Mouse (Mus musculus): ENCODE measurements around the gene Il17c. TPM values are rescaled to one million over a fixed set of nuclear protein-coding genes. Genes with fewer than 3 reads are reported as not detected.
A peak's percentile ranks its signal among the peaks of the same experiment; 100 is the strongest.

The Il17c gene
- polyA plus RNA-seq, 1 experiment from 2014 or later, result 0.21 TPM

GRCm38 (mm10) chr8:122433269-122433905 is 11.6 kb downstream of the Il17c start:
- DNase-seq (ENCODE audit: extremely low spot score, low spot score), result no peak
- peaks cover 34% of the 10 kb centered on the region for H3K4me1 ChIP-seq
- WGBS, result 68% methylated on average over 11 of the region's 11 CpGs
- peaks cover 4% of the 10 kb centered on the region for H3K9me3 ChIP-seq
- peaks cover 14% of the 10 kb centered on the region; the same call in 1 of the 2 replicates for H3K27me3 ChIP-seq (ENCODE audit: poor library complexity, severe bottlenecking)
- peak overlapping the region; percentile 84 for H3K27ac ChIP-seq
- H3K4me3 ChIP-seq, result peak overlapping the region; percentile 63; the same call in 1 of the 2 replicates
- peaks cover 53% of the 10 kb centered on the region for H3K36me3 ChIP-seq (replicated peaks)

- Histone ChIP-seq H3K4me1 (peaks cover 34% of the 10 kb centered on the region), H3K36me3 (replicated peaks) (peaks cover 73% of the 10 kb centered on the region), H3K27me3 (ENCODE audit: poor library complexity, severe bottlenecking) (peaks cover 14% of the 10 kb centered on the region; the same call in 1 of the 2 replicates), H3K27ac (no peak overlapping the region), H3K9me3 (peaks cover 4% of the 10 kb centered on the region), H3K4me3 (no peak overlapping the region)
- WGBS, result 91% methylated on average over 6 of the region's 6 CpGs
- DNase-seq (ENCODE audit: extremely low spot score, low spot score), result no peak
Measured at GRCm38 (mm10) chr8:122435375-122435774, 13.6 kb downstream of the Il17c start.

DNA sequence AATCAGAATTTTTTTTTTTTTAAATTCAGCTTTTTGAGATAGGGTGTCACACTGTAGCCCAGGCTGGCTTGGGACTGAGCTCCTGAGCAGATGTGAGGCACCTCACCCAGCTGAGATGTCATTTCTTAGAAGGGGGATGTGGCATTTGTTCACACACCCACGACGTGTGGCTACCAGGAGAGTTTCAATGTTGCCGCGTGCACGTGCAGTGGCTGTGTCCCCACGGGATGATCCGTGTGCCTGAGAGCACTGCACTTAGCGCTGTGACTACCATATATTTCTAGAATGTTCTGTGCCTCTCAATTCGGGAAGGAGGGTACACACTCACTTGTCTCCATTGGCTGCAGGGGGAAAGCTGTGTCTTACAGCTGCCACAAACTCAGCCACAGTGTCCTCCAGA is 14.3 kb downstream of the Il17c start:
- peaks cover 29% of the 10 kb centered on the region for H3K4me1 ChIP-seq
- no peak overlapping the region for H3K4me3 ChIP-seq
- H3K9me3 ChIP-seq, result peaks cover 4% of the 10 kb centered on the region
- no peak for DNase-seq (ENCODE audit: extremely low spot score, low spot score)
- 94% methylated on average over 9 of the region's 9 CpGs for WGBS
- peaks cover 11% of the 10 kb centered on the region; the same call in 1 of the 2 replicates for H3K27me3 ChIP-seq (ENCODE audit: poor library complexity, severe bottlenecking)
- H3K36me3 ChIP-seq (replicated peaks), result peaks cover 73% of the 10 kb centered on the region
- no peak overlapping the region for H3K27ac ChIP-seq

DNA sequence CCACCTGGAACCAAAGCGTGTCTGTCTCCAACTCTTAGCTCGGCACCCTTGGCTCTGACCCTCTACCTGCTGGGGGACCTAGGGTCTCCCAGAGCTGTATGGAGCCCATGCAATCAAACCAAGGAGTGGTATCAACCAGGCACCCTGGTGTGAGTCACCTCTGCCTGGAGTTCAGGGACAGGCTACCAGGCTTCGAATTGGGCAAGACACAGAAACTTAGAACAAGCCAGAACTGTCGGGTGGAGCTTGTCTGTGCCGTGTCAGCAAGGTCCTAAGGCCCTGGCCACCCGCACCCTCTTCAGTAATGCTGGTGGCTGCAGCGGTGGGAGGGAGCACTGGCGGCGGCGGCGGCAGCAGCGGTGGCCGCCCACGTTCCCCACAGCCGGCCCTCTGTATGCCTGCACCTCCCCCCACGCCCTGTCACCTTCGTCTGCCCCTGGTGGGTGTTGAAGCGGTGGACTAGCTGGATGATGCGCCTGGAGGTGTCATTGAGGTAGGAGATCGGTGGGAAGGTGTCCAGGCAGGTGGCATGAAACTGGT is 14.8 kb downstream of the Il17c start:
- peaks cover 73% of the 10 kb centered on the region for H3K36me3 ChIP-seq (replicated peaks)

GRCm38 (mm10) chr8:122437708-122438331 is 16.0 kb downstream of the Il17c start:
- H3K4me1 ChIP-seq, result peaks cover 19% of the 10 kb centered on the region
- peaks cover 73% of the 10 kb centered on the region for H3K36me3 ChIP-seq (replicated peaks)
- DNase-seq (ENCODE audit: extremely low spot score, low spot score), result no peak
- peaks cover 4% of the 10 kb centered on the region for H3K9me3 ChIP-seq
- H3K27me3 ChIP-seq (ENCODE audit: poor library complexity, severe bottlenecking), result no peaks in the 10 kb centered on the region; the same call in 1 of the 2 replicates
- 93% methylated on average over 13 of the region's 13 CpGs for WGBS
- no peak overlapping the region for H3K27ac ChIP-seq
- H3K4me3 ChIP-seq, result no peak overlapping the region

More for the DNA sequence above, 14.8 kb downstream of the Il17c start:
- H3K4me3 ChIP-seq, result no peak overlapping the region
- peaks cover 4% of the 10 kb centered on the region for H3K9me3 ChIP-seq
- 91% methylated on average over 20 of the region's 20 CpGs for WGBS
- peaks cover 6% of the 10 kb centered on the region; the same call in 1 of the 2 replicates for H3K27me3 ChIP-seq (ENCODE audit: poor library complexity, severe bottlenecking)
- peaks cover 24% of the 10 kb centered on the region for H3K4me1 ChIP-seq
- no peak for DNase-seq (ENCODE audit: extremely low spot score, low spot score)
- H3K27ac ChIP-seq, result no peak overlapping the region

DNA sequence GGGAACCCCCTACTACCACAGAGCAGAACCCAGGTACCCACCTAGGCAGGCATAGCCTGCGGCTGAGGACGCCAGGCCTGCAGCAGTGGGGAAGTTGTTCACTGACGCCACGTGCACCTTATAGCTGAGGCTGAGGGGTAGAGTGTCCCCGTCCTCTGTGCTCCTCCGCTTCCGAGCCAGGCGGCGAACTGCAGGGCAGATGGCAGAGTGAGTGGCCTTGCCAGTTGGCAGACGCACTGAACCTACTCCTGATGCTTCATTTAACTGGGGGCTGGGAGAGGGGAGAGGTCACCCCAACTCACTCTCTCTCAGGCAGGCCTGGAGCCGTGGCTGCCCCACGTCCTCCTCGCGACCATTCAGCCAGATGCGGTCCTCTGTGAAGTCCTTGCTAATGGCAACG is 17.5 kb downstream of the Il17c start:
- no peak for DNase-seq (ENCODE audit: extremely low spot score, low spot score)
- Histone ChIP-seq H3K36me3 (replicated peaks) (peaks cover 61% of the 10 kb centered on the region), H3K4me3 (no peak overlapping the region), H3K9me3 (peaks cover 4% of the 10 kb centered on the region), H3K4me1 (peaks cover 15% of the 10 kb centered on the region), H3K27me3 (ENCODE audit: poor library complexity, severe bottlenecking) (no peaks in the 10 kb centered on the region; the same call in 1 of the 2 replicates), H3K27ac (no peak overlapping the region)
- WGBS, result 95% methylated on average over 16 of the region's 16 CpGs

GRCm38 (mm10) chr8:122441326-122441725 is 19.5 kb downstream of the Il17c start:
- Histone ChIP-seq H3K4me3 (no peak overlapping the region; the same call in 1 of the 2 replicates), H3K27me3 (ENCODE audit: poor library complexity, severe bottlenecking) (no peaks in the 10 kb centered on the region; the same call in 1 of the 2 replicates), H3K9me3 (no peaks in the 10 kb centered on the region), H3K36me3 (replicated peaks) (peaks cover 41% of the 10 kb centered on the region), H3K27ac (no peak overlapping the region), H3K4me1 (peaks cover 33% of the 10 kb centered on the region)
- 94% methylated on average over 1 of the region's 1 CpGs for WGBS
- DNase-seq (ENCODE audit: extremely low spot score, low spot score), result no peak

DNA sequence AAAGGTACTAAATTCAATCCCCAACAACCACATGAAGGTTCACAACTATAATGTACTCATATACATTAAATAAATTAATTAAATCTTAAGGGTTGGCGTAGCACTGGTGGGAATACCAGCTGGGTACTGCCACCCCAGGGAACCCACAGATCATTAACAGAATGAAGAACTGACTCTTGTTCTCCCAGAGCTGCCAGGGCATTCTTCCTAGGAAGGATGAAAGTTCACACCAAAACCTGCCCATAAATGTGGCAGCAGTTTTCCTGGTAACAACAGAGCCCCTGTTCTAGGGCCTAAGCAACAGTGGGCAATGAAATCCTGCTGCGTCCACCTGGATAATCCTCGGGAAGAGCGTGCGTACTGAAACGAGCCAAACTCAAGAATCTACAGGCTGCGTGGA is 20.5 kb downstream of the Il17c start:
- WGBS, result 22% methylated on average over 7 of the region's 7 CpGs
- peak overlapping the region; percentile 94 for H3K27ac ChIP-seq
- no peak for DNase-seq (ENCODE audit: extremely low spot score, low spot score)
- no peaks in the 10 kb centered on the region for H3K9me3 ChIP-seq
- H3K4me3 ChIP-seq, result peak overlapping the region; percentile 71
- H3K36me3 ChIP-seq (replicated peaks), result peaks cover 31% of the 10 kb centered on the region
- H3K27me3 ChIP-seq (ENCODE audit: poor library complexity, severe bottlenecking), result no peaks in the 10 kb centered on the region
- peaks cover 33% of the 10 kb centered on the region for H3K4me1 ChIP-seq

DNA sequence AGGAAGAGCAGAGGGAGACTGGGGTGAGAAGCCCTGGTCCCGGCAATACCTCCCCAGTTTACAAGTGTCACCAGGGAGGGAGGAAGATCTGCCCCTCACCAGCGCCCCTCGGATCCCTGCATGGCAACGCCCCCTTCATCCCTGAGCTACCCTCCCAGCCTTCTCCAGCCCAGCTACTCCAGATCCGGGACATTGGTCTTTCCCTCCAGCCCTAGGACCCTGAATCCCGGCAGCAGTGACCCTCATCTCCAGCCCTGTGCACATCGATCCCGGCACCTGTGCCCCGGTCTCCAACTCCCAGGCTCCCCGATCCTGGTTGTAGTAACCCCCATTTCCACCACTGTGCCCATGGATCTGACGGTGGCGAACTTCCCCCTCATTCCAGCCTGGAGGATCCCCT is 21.0 kb downstream of the Il17c start:
- peak overlapping the region; percentile 94 for H3K27ac ChIP-seq
- no peaks in the 10 kb centered on the region for H3K9me3 ChIP-seq
- 1% methylated on average over 12 of the region's 12 CpGs for WGBS
- no peak for DNase-seq (ENCODE audit: extremely low spot score, low spot score)
- peak overlapping the region; percentile 71 for H3K4me3 ChIP-seq
- H3K36me3 ChIP-seq (replicated peaks), result peaks cover 27% of the 10 kb centered on the region
- H3K27me3 ChIP-seq (ENCODE audit: poor library complexity, severe bottlenecking), result no peaks in the 10 kb centered on the region
- H3K4me1 ChIP-seq, result peaks cover 33% of the 10 kb centered on the region

DNA sequence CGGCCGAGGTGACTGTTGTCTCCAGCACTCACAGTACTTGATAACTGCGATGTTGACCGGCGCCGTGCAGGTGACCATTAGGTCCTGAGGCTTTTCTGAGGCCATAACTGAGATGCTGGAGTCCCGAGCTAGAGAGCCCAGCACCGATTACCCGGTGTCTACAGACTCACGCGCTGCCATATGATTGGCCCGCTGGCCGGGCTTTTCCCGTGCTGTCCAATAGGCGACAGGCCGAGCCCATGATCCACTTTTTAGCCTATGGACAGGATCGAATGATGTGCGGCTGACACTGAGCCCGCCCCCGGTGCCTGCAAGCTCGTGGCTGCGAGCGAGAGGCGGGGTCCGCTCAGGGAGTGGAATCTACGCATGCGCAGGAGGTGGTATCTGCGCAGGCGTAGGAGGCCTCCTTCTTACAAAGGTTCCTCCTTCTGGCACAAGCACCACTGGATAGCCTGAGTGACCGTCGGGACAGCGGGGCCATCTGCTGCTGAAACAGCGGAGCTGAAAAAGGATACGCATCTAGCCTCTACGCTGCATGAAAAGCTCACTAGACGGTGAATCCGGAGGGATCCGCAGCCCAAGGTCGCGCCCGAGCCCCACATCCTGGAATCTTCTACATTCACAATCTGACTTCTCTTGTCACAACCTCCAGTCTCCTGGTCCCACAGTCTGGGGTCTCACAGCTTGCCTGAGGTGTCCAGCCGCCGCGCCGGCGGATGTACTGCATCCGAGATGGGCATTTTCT is 21.6 kb downstream of the Il17c start, which contains the start of gene Mvd:
Gene Mvd, minus strand, starts transcription at position 161 of the 745 bp plus-strand sequence.
- H3K27ac ChIP-seq, result peak within 1 kb of the TSS; percentile 94
- peaks cover 31% of the 10 kb centered on the region for H3K4me1 ChIP-seq
- peak within 1 kb of the TSS; percentile 71 for H3K4me3 ChIP-seq
- H3K27me3 ChIP-seq (ENCODE audit: poor library complexity, severe bottlenecking), result no peaks in the 10 kb centered on the region
- H3K9me3 ChIP-seq, result no peaks in the 10 kb centered on the region
- H3K36me3 ChIP-seq (replicated peaks), result peaks cover 20% of the 10 kb centered on the region
- peak; percentile 99 for DNase-seq (ENCODE audit: extremely low spot score, low spot score)
- WGBS, result under 1% methylated on average over 47 of the region's 47 CpGs

DNA sequence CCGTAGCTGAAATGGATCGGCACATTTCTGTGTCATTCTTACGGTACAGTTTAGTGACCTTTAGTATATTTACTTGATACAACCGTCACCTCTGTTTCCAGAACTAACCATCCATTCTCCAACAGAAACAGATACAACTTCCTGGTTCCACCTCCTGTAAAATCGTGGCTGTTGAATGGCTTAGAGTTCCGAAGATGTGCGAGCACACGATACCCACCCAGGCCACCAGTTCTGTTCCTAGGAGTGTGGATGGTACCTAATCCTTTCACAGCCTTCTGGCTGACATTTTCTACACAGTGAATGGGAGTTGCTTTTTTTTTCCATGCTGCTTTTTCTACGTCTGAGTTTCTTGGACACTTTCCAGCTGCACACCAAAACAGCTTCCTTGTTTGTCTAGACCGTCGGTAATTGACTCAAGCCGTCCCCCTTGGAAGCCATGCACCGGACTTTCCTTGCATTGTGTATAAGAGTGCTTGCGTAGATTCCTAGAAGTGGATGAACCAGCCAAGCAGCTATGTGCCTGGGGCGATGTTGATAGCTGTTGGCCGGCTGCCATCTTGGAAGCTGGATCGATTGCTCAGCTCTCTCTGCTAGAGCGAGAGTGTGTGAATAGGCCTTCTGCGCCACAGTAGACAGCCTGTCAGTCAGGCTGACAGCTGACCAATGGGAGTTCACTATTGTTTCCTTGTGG is 22.4 kb downstream of the Il17c start:
- no peaks in the 10 kb centered on the region for H3K27me3 ChIP-seq (ENCODE audit: poor library complexity, severe bottlenecking)
- 50% methylated on average over 19 of the region's 19 CpGs for WGBS
- peaks cover 31% of the 10 kb centered on the region for H3K4me1 ChIP-seq
- peaks cover 12% of the 10 kb centered on the region for H3K36me3 ChIP-seq (replicated peaks)
- DNase-seq (ENCODE audit: extremely low spot score, low spot score), result peak; percentile 47
- no peaks in the 10 kb centered on the region for H3K9me3 ChIP-seq
- H3K4me3 ChIP-seq, result peak overlapping the region; percentile 71
- H3K27ac ChIP-seq, result peak overlapping the region; percentile 94

DNA sequence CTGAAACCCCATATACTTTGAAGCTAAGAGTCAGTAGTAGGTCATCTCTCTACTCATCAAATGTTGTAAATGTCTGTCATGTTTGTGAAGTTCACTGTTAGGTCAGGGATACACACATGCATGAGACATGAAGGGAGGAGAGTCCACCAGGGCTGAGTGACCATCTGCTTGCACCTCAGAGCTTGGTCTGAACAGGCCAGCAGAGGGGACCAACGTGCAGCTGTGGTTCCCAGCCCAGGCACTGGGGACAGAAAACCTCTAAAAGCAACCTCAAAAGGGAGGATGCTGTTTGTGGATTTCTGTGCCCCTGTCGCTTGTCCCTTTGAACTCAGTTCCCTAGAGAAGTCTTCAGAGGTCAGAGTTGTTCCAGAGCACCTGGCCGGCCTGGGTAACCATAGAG is 23.4 kb downstream of the Il17c start:
- Histone ChIP-seq H3K4me1 (peaks cover 31% of the 10 kb centered on the region), H3K27ac (peak overlapping the region; percentile 20; the same call in 1 of the 2 replicates), H3K27me3 (ENCODE audit: poor library complexity, severe bottlenecking) (no peaks in the 10 kb centered on the region), H3K4me3 (no peak overlapping the region; the same call in 1 of the 2 replicates), H3K9me3 (no peaks in the 10 kb centered on the region), H3K36me3 (replicated peaks) (peaks cover 2% of the 10 kb centered on the region; the same call in 1 of the 2 replicates)
- 71% methylated on average over 3 of the region's 3 CpGs for WGBS
- no peak for DNase-seq (ENCODE audit: extremely low spot score, low spot score)

Measured in forebrain, embryonic 10.5 days (tissue).